Mouse (Mus musculus): ENCODE data around the gene Cyld.
"Not testable (repeated sequence)": the region's sequence is repeated elsewhere in the genome, so short reads cannot be mapped to it uniquely, and the experiment has no call there.

GRCm38 (mm10) chr8:88788335-88788734 lies 91.5 kb downstream of the Cyld start:
- TF ChIP-seq CTCF (IDR thresholded peaks at IDR 0.05; ENCODE audit: low read depth, low read length) = peak; percentile 11; the same call in 1 of the 2 replicates
- not testable (repeated sequence) for TF ChIP-seq POLR2A (IDR thresholded peaks at IDR 0.05; ENCODE audit: extremely low read depth, insufficient read depth, low read length)
